Mouse (Mus musculus) heart, embryonic 12.5 days (tissue): ENCODE results near the gene Insc. TPM values are rescaled to one million over a fixed set of nuclear protein-coding genes. Genes with fewer than 3 reads are reported as not detected.
A peak's percentile ranks its signal among the peaks of the same experiment; 100 is the strongest.
"Not testable (repeated sequence)": the region's sequence is repeated elsewhere in the genome, so short reads cannot be mapped to it uniquely, and the experiment has no call there.

Source experiments
- ATAC-seq: fragments of 200-750 bp; cut with Nextera tagmentation; 2 replicates; pipeline ENCODE4 v1.8.0; 2017; ENCODE audit warnings: moderate TSS enrichment, moderate library complexity; ENCODE audit not compliant: insufficient number of reproducible peaks, low FRiP score
- H3K27ac ChIP-seq: fragments of 300-500 bp; sonication (generic); 2 replicates; pipeline ENCODE4 v1.5.1; 2016; ENCODE audit warnings: mild to moderate bottlenecking, moderate library complexity; ENCODE audit not compliant: poor library complexity, severe bottlenecking
- H3K27me3 ChIP-seq: fragments of 300-500 bp; sonication (generic); replicated peaks from 2 replicates; pipeline ENCODE4 v1.6.1; 2016; ENCODE audit warnings: mild to moderate bottlenecking, moderate library complexity
- H3K36me3 ChIP-seq: fragments of 300-500 bp; sonication (generic); 2 replicates; pipeline ENCODE4 v1.6.1; 2016; ENCODE audit warnings: mild to moderate bottlenecking, moderate library complexity
- H3K4me1 ChIP-seq: fragments of 300-500 bp; sonication (generic); replicated peaks from 2 replicates; pipeline ENCODE4 v1.6.1; 2016; ENCODE audit warnings: mild to moderate bottlenecking
- H3K4me2 ChIP-seq: fragments of 300-500 bp; sonication (generic); 2 replicates; pipeline ENCODE4 v1.6.1; 2016; ENCODE audit warnings: mild to moderate bottlenecking, moderate library complexity
- H3K4me3 ChIP-seq: fragments of 300-500 bp; sonication (generic); 2 replicates; pipeline ENCODE4 v1.5.1; 2016; ENCODE audit warnings: mild to moderate bottlenecking
- H3K9ac ChIP-seq: fragments of 300-500 bp; sonication (generic); 2 replicates; pipeline ENCODE4 v1.6.1; 2016; ENCODE audit warnings: mild to moderate bottlenecking, moderate library complexity
- H3K9me3 ChIP-seq: fragments of 300-500 bp; sonication (generic); replicated peaks from 2 replicates; pipeline ENCODE4 v1.6.1; 2016; ENCODE audit warnings: mild to moderate bottlenecking, moderate library complexity
- WGBS: fragments of 180-500 bp; shearing (Covaris S2); methylation state at CpG from one replicate; pipeline ENCODE4 v1.1.7; 2016; 5-methylcytosine and 5-hydroxymethylcytosine counted together
- polyA plus RNA-seq: library from polyadenylated mRNA; unstranded; fragments of >200 nt; fragmentation: Nextera tagmentation; extraction: Ambion mirVana; gene quantifications from 2 replicates; pipeline ENCODE4 v1.2.1, GENCODE M21; 2016

Gene Insc
- polyA plus RNA-seq, result 1.5 and 1.9 TPM in 2 replicates

GRCm38 (mm10) chr7:114743022-114743780 is at the start of gene Insc:
Gene Insc (plus strand): TSS chr7:114743694.
- Histone ChIP-seq H3K4me3 (no peak within 1 kb of the TSS), H3K27me3 (peaks cover 23% of the 10 kb centered on the region; the same call in 1 of the 2 replicates), H3K4me2 (no peak within 1 kb of the TSS), H3K9me3 (no peaks in the 10 kb centered on the region), H3K27ac (no peak within 1 kb of the TSS), H3K4me1 (peaks cover 8% of the 10 kb centered on the region), H3K9ac (no peak within 1 kb of the TSS), H3K36me3 (no peaks in the 10 kb centered on the region)
- no peak for ATAC-seq
- WGBS, result 65% methylated on average over 5 of the region's 5 CpGs

DNA sequence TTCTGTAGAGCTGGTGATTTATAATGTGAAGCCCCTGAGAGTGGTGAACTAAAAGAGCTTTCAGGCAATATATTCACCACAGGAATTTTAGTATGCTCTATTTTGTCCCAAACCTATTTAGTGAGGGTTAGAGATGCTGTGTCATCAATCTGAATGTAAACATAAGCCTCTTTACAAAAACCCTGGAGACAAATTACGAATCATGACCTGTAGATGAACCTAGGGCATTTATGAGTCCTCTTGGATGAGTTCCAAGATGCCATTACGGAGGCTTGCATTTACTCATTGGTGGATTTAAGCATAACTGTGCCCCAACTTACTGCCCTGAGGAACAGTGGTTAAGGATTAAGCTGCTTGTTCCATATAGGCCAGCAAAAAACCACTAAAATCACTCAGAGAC is 42.6 kb upstream of the Insc start:
- no peak overlapping the region for H3K27ac ChIP-seq
- H3K9me3 ChIP-seq, result no peaks in the 10 kb centered on the region
- WGBS, result 45% methylated on average over 2 of the region's 2 CpGs
- no peaks in the 10 kb centered on the region for H3K27me3 ChIP-seq
- H3K4me3 ChIP-seq, result no peak overlapping the region
- ATAC-seq, result no peak
- no peak overlapping the region for H3K9ac ChIP-seq
- no peaks in the 10 kb centered on the region for H3K4me1 ChIP-seq
- H3K4me2 ChIP-seq, result no peak overlapping the region
- H3K36me3 ChIP-seq, result no peaks in the 10 kb centered on the region

DNA sequence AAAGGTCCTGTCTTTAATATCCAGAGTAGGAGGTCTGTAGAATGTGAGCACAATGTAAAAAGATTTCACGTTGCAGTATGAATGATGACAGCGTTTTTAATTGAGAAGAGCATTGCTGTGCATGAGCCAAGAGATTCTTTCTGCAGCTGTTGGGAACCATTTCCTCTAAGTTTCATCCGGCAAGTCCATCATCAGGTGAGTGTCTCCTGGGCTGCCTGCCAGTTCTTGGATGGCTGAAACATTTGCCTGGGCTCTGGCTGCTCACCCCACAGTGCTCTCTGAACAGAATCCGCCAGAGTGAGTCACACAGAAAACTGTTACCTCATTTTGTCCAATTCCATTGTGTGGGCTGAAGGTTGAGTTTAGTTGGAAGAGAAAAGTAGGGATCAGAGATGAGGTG is 36.8 kb upstream of the Insc start:
- Histone ChIP-seq H3K4me3 (no peak overlapping the region), H3K9ac (no peak overlapping the region), H3K4me1 (no peaks in the 10 kb centered on the region), H3K27ac (no peak overlapping the region), H3K27me3 (no peaks in the 10 kb centered on the region), H3K9me3 (no peaks in the 10 kb centered on the region), H3K36me3 (no peaks in the 10 kb centered on the region), H3K4me2 (no peak overlapping the region)
- WGBS, result 78% methylated on average over 4 of the region's 4 CpGs
- ATAC-seq, result no peak

DNA sequence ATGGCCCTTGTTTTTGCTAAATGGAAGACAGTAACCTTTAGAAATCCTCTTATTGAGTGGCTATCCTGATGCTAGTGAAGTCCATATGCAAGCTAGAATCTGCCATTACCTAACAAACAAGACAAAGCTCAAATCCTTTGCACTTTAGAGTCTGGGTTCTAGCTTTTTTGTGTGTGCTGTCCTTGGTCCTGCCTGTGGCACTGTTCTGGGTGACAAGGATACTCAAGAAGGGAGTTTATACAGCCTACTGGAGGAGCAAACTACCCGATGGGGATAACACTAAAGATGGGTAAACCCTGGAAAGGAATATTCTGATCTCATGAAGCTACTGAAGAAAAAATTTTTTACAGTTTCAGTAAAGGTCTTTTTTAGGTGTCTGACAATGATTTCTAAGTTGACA is 36.1 kb upstream of the Insc start:
- H3K4me3 ChIP-seq, result no peak overlapping the region
- no peak for ATAC-seq
- no peaks in the 10 kb centered on the region for H3K4me1 ChIP-seq
- 61% methylated on average over 1 of the region's 1 CpGs for WGBS
- no peak overlapping the region for H3K9ac ChIP-seq
- H3K9me3 ChIP-seq, result no peaks in the 10 kb centered on the region
- no peaks in the 10 kb centered on the region for H3K27me3 ChIP-seq
- no peaks in the 10 kb centered on the region for H3K36me3 ChIP-seq
- no peak overlapping the region for H3K27ac ChIP-seq
- no peak overlapping the region for H3K4me2 ChIP-seq

DNA sequence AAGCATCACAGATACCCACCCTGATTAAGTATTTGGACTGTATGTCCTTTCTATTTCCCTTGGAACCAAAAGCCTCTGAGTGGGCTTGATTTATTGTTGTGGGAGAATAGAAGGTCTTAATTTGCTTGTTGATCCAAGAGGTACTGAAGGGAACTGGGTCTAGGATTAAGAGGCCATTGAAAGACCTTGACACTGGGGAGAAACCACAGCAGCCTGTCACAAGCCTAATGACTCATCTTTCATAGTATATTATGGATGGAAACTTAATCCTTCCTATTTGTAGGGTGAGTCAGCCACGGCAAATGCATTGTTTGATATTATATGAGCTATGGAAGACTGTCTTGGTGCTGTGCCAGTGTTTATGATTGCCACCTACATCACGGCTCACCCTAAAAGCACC is 33.1 kb upstream of the Insc start:
- no peak for ATAC-seq
- WGBS, result 86% methylated on average over 2 of the region's 2 CpGs

GRCm38 (mm10) chr7:114712523-114712922 is 31.0 kb upstream of the Insc start:
- Histone ChIP-seq H3K36me3 (no peaks in the 10 kb centered on the region), H3K4me2 (no peak overlapping the region), H3K9ac (no peak overlapping the region), H3K4me1 (no peaks in the 10 kb centered on the region), H3K27ac (no peak overlapping the region), H3K4me3 (no peak overlapping the region), H3K27me3 (peaks cover 18% of the 10 kb centered on the region), H3K9me3 (no peaks in the 10 kb centered on the region)
- 61% methylated on average over 1 of the region's 1 CpGs for WGBS
- no peak for ATAC-seq

More for the DNA sequence above, 33.1 kb upstream of the Insc start:
- Histone ChIP-seq H3K9me3 (no peaks in the 10 kb centered on the region), H3K9ac (no peak overlapping the region), H3K27me3 (no peaks in the 10 kb centered on the region; the same call in 1 of the 2 replicates), H3K27ac (no peak overlapping the region), H3K4me3 (no peak overlapping the region), H3K4me1 (no peaks in the 10 kb centered on the region), H3K36me3 (no peaks in the 10 kb centered on the region), H3K4me2 (no peak overlapping the region)

GRCm38 (mm10) chr7:114718300-114718699 is 25.2 kb upstream of the Insc start, which contains the start of gene Calcb:
Gene Calcb (plus strand): TSS chr7:114718643.
- no peak within 1 kb of the TSS for H3K9ac ChIP-seq
- H3K9me3 ChIP-seq, result no peaks in the 10 kb centered on the region
- H3K27ac ChIP-seq, result no peak within 1 kb of the TSS
- peak within 1 kb of the TSS; percentile 29 for H3K4me3 ChIP-seq
- no peak; the same call in 1 of the 2 replicates for ATAC-seq
- no peaks in the 10 kb centered on the region for H3K36me3 ChIP-seq
- peak within 1 kb of the TSS; percentile 63 for H3K4me2 ChIP-seq
- H3K27me3 ChIP-seq, result peaks cover 54% of the 10 kb centered on the region
- peaks cover 20% of the 10 kb centered on the region for H3K4me1 ChIP-seq
- WGBS, result 6% methylated on average over 11 of the region's 11 CpGs

- Histone ChIP-seq H3K36me3 (no peaks in the 10 kb centered on the region), H3K4me3 (peak overlapping the region; percentile 29), H3K9me3 (no peaks in the 10 kb centered on the region), H3K4me2 (peak overlapping the region; percentile 63), H3K4me1 (peaks cover 20% of the 10 kb centered on the region), H3K9ac (no peak overlapping the region), H3K27me3 (peaks cover 54% of the 10 kb centered on the region), H3K27ac (no peak overlapping the region)
- WGBS, result 5% methylated on average over 17 of the region's 17 CpGs
- no peak for ATAC-seq
Observed at GRCm38 (mm10) chr7:114719381-114720131, 23.9 kb upstream of the Insc start.

DNA sequence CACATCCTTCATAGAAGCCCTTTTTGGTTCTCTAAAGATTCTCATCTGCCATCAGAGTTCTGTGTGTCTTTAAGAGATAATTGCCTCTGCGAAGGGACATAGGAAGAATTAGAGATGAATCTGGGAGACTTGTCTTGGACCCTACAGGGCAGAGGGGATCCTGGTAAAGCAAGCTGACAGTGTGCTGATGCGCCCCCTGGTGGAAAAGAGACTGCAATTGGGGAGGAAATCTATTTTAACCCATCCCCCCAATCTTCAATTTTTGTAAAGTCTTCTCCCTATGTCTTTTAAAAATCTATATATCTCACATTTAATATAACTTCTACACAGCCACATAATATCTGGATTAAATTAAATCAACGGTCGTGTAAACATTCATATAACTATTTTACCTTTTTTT is 13.8 kb upstream of the Insc start:
- not testable (repeated sequence) for H3K4me2 ChIP-seq, H3K36me3 ChIP-seq, H3K9ac ChIP-seq, H3K4me1 ChIP-seq, H3K27ac ChIP-seq, H3K27me3 ChIP-seq, H3K4me3 ChIP-seq, ATAC-seq, H3K9me3 ChIP-seq
- WGBS, result 60% methylated on average over 4 of the region's 4 CpGs

DNA sequence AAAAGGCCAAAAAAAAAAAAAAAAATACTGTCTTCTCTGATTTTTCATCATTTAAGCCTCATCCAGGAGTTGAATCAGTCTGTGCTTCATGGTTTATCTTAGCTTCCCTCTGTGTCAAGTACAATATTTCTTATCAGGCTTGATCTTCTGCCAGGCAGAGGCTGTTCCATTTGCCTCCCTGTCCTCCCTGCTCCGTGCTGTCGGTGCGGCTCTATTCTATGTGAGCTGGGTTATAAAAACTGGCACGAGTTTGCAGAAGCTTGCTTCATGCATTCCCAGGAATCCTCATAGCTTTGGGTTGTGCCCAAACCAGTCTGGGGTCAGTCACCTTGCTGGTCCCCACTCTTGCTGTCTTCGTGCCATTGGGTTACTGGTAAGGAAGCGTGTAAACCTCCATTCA is 12.3 kb upstream of the Insc start:
- 69% methylated on average over 6 of the region's 6 CpGs for WGBS
- no peak for ATAC-seq
- Histone ChIP-seq H3K9ac (no peak overlapping the region), H3K4me3 (no peak overlapping the region), H3K4me1 (no peaks in the 10 kb centered on the region), H3K36me3 (no peaks in the 10 kb centered on the region), H3K27me3 (no peaks in the 10 kb centered on the region), H3K4me2 (no peak overlapping the region), H3K27ac (no peak overlapping the region), H3K9me3 (no peaks in the 10 kb centered on the region)

- not testable (repeated sequence) for ATAC-seq, H3K27ac ChIP-seq, H3K4me3 ChIP-seq, H3K4me1 ChIP-seq, H3K36me3 ChIP-seq, H3K9me3 ChIP-seq, H3K27me3 ChIP-seq, H3K9ac ChIP-seq, H3K4me2 ChIP-seq
- WGBS, result 32% methylated on average over 4 of the region's 4 CpGs
Observed at GRCm38 (mm10) chr7:114731700-114732099, 11.8 kb upstream of the Insc start.
